Comparison of ENCODE assay signal across 27 mouse cellular contexts in genomic region chr5:67866221-67866620, GRCm38 (mm10). TPM values are rescaled to one million over a fixed set of nuclear protein-coding genes. Genes with fewer than 3 reads are reported as not detected.
DNase-seq lines count a peak whose midpoint lies in the region; ATAC-seq and TF ChIP-seq lines count a peak whose summit lies in the region.
"Had no signal": no experiment of that assay in that cellular context is flagged by ENCODE, and none has a peak within 500 bp of the region (broad histone marks: within the 10 kb centered on the region; RNA-seq: fewer than 3 reads in every experiment).

No protein-coding gene starts in this region.

- peaks cover 2% of the 10 kb centered on the region in 2 experiments; a peak in 2 of 4 replicates for H3K4me1 ChIP-seq in MEL (ENCODE audit: control insufficient read depth in 1 of 2, insufficient read depth in 2 of 2, low read length in 2 of 2)
- H3K4me1 ChIP-seq in liver, embryonic 12.5 days = peaks cover 33% of the 10 kb centered on the region

- no peak overlapping the region for H3K27ac ChIP-seq in MEL (ENCODE audit: control insufficient read depth, low read depth, low read length)
- peak overlapping the region; percentile 20; the same call in 1 of the 2 replicates for H3K27ac ChIP-seq in liver, embryonic 12.5 days
- H3K27ac ChIP-seq: forebrain, embryonic 10.5 days; hindbrain, embryonic 15.5 days; kidney, postnatal 0 days; macrophage; midbrain, embryonic 15.5 days had no signal

- peak; percentile 35 to 40 for DNase-seq in spleen, postnatal 36 days (ENCODE audit: low spot score in 2 of 2)
- DNase-seq in spleen, postnatal 4 days (ENCODE audit: low spot score in 2 of 2) = no peak
- DNase-seq in MEL (ENCODE audit: low read depth, low spot score) = peak; percentile 29
- no peak for DNase-seq in left cerebral cortex, adult 11 months (ENCODE audit: low spot score)
- no peak for DNase-seq in cerebellum, adult 9-10 months
- DNase-seq in urinary bladder, postnatal 10 days (ENCODE audit: low spot score) = no peak
- DNase-seq: adrenal gland, postnatal 25 days; cerebellum, adult 11-12 months; cerebellum, postnatal 25 days; embryo, embryonic 11 days; heart, adult 18-20 months; heart, postnatal 36 days; layer of hippocampus, postnatal 36 days; lung, adult 18-20 months; right cerebral cortex, postnatal 14 days; spleen, adult 18-20 months; thymus, postnatal 14 days had no signal

- TF ChIP-seq POLR2A in MEL (IDR thresholded peaks at IDR 0.05; ENCODE audit: control insufficient read depth in 1 of 2, insufficient read depth in 1 of 2, low read depth in 1 of 2, low read length in 2 of 2, poor library complexity in 1 of 2) = no peak

- no peak for TF ChIP-seq CTCF in MEL (IDR thresholded peaks at IDR 0.05 in 2 of 3, conservative IDR thresholded peaks at IDR 0.05 in 1 of 3; ENCODE audit: control insufficient read depth in 1 of 3, insufficient read depth in 1 of 3, low read depth in 2 of 3, low read length in 3 of 3, poor library complexity in 1 of 3, severe bottlenecking in 1 of 3)

- 61% methylated on average over 9 of the region's 9 CpGs for WGBS in liver, embryonic 12.5 days (ENCODE audit: insufficient replicate concordance)

- peaks cover 0 to 9% of the 10 kb centered on the region in 2 experiments; a peak in 2 of 4 replicates for H3K36me3 ChIP-seq in MEL (ENCODE audit: control insufficient read depth in 1 of 2, insufficient read depth in 2 of 2, low read length in 2 of 2)
- no peaks in the 10 kb centered on the region for H3K36me3 ChIP-seq in liver, embryonic 12.5 days
- H3K36me3 ChIP-seq: forebrain, embryonic 10.5 days; hindbrain, embryonic 15.5 days; midbrain, embryonic 15.5 days had no signal

- no peaks in the 10 kb centered on the region for H3K9me3 ChIP-seq in MEL (replicated peaks; ENCODE audit: insufficient read depth, low read length)
- no peaks in the 10 kb centered on the region for H3K9me3 ChIP-seq in liver, embryonic 12.5 days (replicated peaks)
- H3K9me3 ChIP-seq: forebrain, embryonic 10.5 days; hindbrain, embryonic 15.5 days; midbrain, embryonic 15.5 days had no signal

- peak overlapping the region; percentile 17 to 37; a peak in 3 of 4 replicates for H3K4me3 ChIP-seq in MEL (ENCODE audit: control insufficient read depth in 1 of 2, insufficient read depth in 1 of 2, low read depth in 2 of 2, low read length in 2 of 2)
- no peak overlapping the region for H3K4me3 ChIP-seq in liver, embryonic 12.5 days
- H3K4me3 ChIP-seq: forebrain, embryonic 10.5 days; hindbrain, embryonic 15.5 days; midbrain, embryonic 15.5 days; myocyte had no signal

- peak; percentile 61 for ATAC-seq in liver, embryonic 12.5 days
- ATAC-seq in megakaryocyte-erythroid progenitor cell, adult 5-6 weeks (replicated peaks; ENCODE audit: low FRiP score, low TSS enrichment, poor library complexity, severe bottlenecking) = peak; percentile 62
- ATAC-seq: intestine, embryonic 16.5 days; midbrain, embryonic 15.5 days had no signal

- H3K9ac ChIP-seq in MEL (ENCODE audit: control insufficient read depth, low read depth, low read length, poor library complexity, severe bottlenecking) = peak overlapping the region; percentile 31
- H3K9ac ChIP-seq in liver, embryonic 12.5 days = 0 out of 2 replicates have a peak overlapping the region, but pooled peaks have one; percentile 1
- H3K9ac ChIP-seq: hindbrain, embryonic 15.5 days; midbrain, embryonic 15.5 days had no signal

- TF ChIP-seq RAD21 in MEL (IDR thresholded peaks at IDR 0.05; ENCODE audit: low read depth, low read length) = no peak

- TF ChIP-seq EP300 in MEL (IDR thresholded peaks at IDR 0.05; ENCODE audit: low read depth in 1 of 2, low read length in 2 of 2) = no peak

- H3K79me2 ChIP-seq in MEL (ENCODE audit: control insufficient read depth, insufficient read depth, low read length, poor library complexity) = no peaks in the 10 kb centered on the region

- H3K4me2 ChIP-seq in liver, embryonic 12.5 days = peak overlapping the region; percentile 41
- H3K4me2 ChIP-seq: hindbrain, embryonic 15.5 days; midbrain, embryonic 15.5 days had no signal

- H3K27me3 ChIP-seq in MEL (ENCODE audit: control insufficient read depth in 1 of 2, insufficient read depth in 2 of 2, low read length in 2 of 2) = no peaks in the 10 kb centered on the region
- H3K27me3 ChIP-seq in liver, embryonic 12.5 days (replicated peaks) = no peaks in the 10 kb centered on the region
- H3K27me3 ChIP-seq: hindbrain, embryonic 15.5 days; midbrain, embryonic 15.5 days had no signal

TF ChIP-seq in MEL, 35 proteins besides CTCF, POLR2A, EP300 and RAD21:
- TF ChIP-seq NRF1 (IDR thresholded peaks at IDR 0.05; ENCODE audit: insufficient read depth, low read depth, low read length, poor library complexity, severe bottlenecking) (no peak), JUND (IDR thresholded peaks at IDR 0.05; ENCODE audit: low read depth, low read length) (no peak), MAZ (IDR thresholded peaks at IDR 0.05; ENCODE audit: low read depth, low read length) (no peak), KAT2A (conservative IDR thresholded peaks at IDR 0.05; ENCODE audit: low read depth, low read length) (no peak), SIN3A (IDR thresholded peaks at IDR 0.05; ENCODE audit: low read length) (0 out of 2 replicates have a peak, but pooled peaks have one; percentile 4)

RNA-seq across cellular contexts. Expression of gene Atp8a1, which starts 19.0 kb away (rescaled TPM):
- 22.1 and 27.0 TPM in 2 replicates for total RNA-seq in MEL (2012; rRNA removed)
- 10 to 100 TPM in 1 of 2 experiments, not detected in 1; 18.2 TPM for polyA plus RNA-seq in MEL (2012; ENCODE audit: insufficient read depth in 1 of 2, insufficient read length in 2 of 2, low read depth in 1 of 2, low replicate concordance in 2 of 2, missing spikeins in 1 of 2)
- polyA plus RNA-seq in liver, embryonic 12.5 days (2016; fragmentation: Nextera tagmentation; extraction: Ambion mirVana) = 61.2 and 64.2 TPM in 2 replicates
- total RNA-seq in megakaryocyte-erythroid progenitor cell, adult 5-6 weeks (2014; fragmentation: Nextera tagmentation) = 163 and 242 TPM in 2 replicates
- 103 and 184 TPM in 2 replicates for total RNA-seq in megakaryocyte-erythroid progenitor cell, adult 5-6 weeks (2017)
- polyA plus RNA-seq: C2C12 had no signal

Comparison
In these comparisons a context has a peak if more than half of its experiments do, and no peak if none do; other contexts are left out.
1. DNase-seq: peak in spleen, postnatal 36 days (2 of 2) and MEL (single experiment); none in spleen, postnatal 4 days (0 of 2), left cerebral cortex, adult 11 months (single experiment), cerebellum, adult 9-10 months (single experiment) and urinary bladder, postnatal 10 days (single experiment).